Mouse (Mus musculus): Measurements from ENCODE around the gene Mlkl. TPM values are rescaled to one million over a fixed set of nuclear protein-coding genes. Genes with fewer than 3 reads are reported as not detected.
A peak's percentile ranks its signal among the peaks of the same experiment; 100 is the strongest.

The Mlkl gene
- polyA plus RNA-seq (2014; fragmentation: Nextera tagmentation; extraction: Ambion mirVana) = 0.76 and 1.7 TPM in 2 replicates

DNA sequence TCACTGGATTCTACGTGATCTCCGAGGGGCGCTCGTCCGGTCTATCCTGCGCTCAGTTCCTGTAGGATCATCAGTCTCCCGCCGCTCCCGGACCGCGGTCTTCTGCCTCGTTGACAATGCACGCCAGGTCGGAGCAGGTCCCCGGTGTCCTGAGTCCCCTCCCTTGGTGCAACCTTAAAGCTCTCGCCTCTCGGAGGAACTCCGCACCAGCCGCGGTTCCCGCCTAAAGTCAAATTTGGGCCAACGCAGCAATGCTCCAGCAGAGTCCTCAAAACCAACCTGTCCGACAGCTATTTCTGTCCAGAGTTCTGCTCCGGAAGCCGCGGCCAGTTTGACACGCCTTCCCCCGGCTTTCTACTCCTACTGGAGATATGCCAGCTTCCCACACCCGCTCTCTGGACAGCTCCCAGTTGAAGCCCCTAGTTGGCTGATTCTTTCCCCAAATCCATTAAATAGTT, at the start of gene Mlkl:
Gene Mlkl, minus strand, starts transcription at position 288 of the 458 bp plus-strand sequence.
- Histone ChIP-seq H3K27me3 (ENCODE audit: control insufficient read depth, insufficient read depth, low read length) (peaks cover 3% of the 10 kb centered on the region; the same call in 1 of the 2 replicates), H3K4me3 (ENCODE audit: low read length) (peak within 1 kb of the TSS; percentile 38), H3K27ac (ENCODE audit: low read depth, low read length) (no peak within 1 kb of the TSS), H3K36me3 (ENCODE audit: control insufficient read depth, insufficient read depth, low read length) (no peaks in the 10 kb centered on the region), H3K4me1 (ENCODE audit: control insufficient read depth, insufficient read depth, low read length) (0 out of 2 replicates have a peak, but pooled peaks cover 3% of the 10 kb centered on the region), H3K4me2 (replicated peaks; ENCODE audit: low read depth, low read length) (peak within 1 kb of the TSS; percentile 77), H3K9me3 (ENCODE audit: control insufficient read depth, low read length) (no peaks in the 10 kb centered on the region), H3K9ac (ENCODE audit: low read depth, low read length) (peak within 1 kb of the TSS; percentile 18)
- under 1% methylated on average over 29 of the region's 29 CpGs for WGBS
- peak; percentile 60 for ATAC-seq (ENCODE audit: low FRiP score, low TSS enrichment)

DNA sequence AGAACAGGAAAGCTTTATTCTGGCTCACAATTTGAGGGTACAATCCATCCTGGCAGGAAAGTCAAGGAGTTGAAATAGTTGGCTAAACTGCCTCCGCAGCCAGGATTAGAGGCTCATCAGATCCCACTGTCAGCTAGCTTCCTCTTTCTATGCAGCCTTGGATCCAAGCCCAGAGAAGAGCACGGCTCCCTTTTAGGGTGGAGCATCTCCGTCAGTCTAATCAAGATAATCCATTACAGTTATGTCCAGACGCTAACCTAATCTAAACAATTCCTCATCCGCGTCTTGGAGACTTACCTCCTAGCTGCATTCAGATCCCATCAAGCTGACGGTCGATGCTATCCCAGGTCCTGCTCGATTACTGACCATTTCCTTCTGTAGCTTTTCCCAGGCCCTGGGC, 47.9 kb upstream of the Mlkl start:
- no peaks in the 10 kb centered on the region for H3K36me3 ChIP-seq (ENCODE audit: control insufficient read depth, insufficient read depth, low read length)
- WGBS = 69% methylated on average over 9 of the region's 9 CpGs
- ATAC-seq (ENCODE audit: low FRiP score, low TSS enrichment) = no peak
- H3K27me3 ChIP-seq (ENCODE audit: control insufficient read depth, insufficient read depth, low read length) = peaks cover 3% of the 10 kb centered on the region; the same call in 1 of the 2 replicates
- no peak overlapping the region for H3K4me3 ChIP-seq (ENCODE audit: low read length)
- H3K4me2 ChIP-seq (replicated peaks; ENCODE audit: low read depth, low read length) = no peak overlapping the region
- H3K27ac ChIP-seq (ENCODE audit: low read depth, low read length) = no peak overlapping the region
- no peaks in the 10 kb centered on the region for H3K9me3 ChIP-seq (ENCODE audit: control insufficient read depth, low read length)
- no peaks in the 10 kb centered on the region for H3K4me1 ChIP-seq (ENCODE audit: control insufficient read depth, insufficient read depth, low read length)
- no peak overlapping the region for H3K9ac ChIP-seq (ENCODE audit: low read depth, low read length)

- H3K4me3 ChIP-seq (ENCODE audit: low read length) = no peak overlapping the region
- H3K9ac ChIP-seq (ENCODE audit: low read depth, low read length) = no peak overlapping the region
- H3K27ac ChIP-seq (ENCODE audit: low read depth, low read length) = no peak overlapping the region
- H3K36me3 ChIP-seq (ENCODE audit: control insufficient read depth, insufficient read depth, low read length) = no peaks in the 10 kb centered on the region
- ATAC-seq (ENCODE audit: low FRiP score, low TSS enrichment) = peak; percentile 64; the same call in 1 of the 2 replicates
- H3K27me3 ChIP-seq (ENCODE audit: control insufficient read depth, insufficient read depth, low read length) = no peaks in the 10 kb centered on the region
- no peaks in the 10 kb centered on the region for H3K9me3 ChIP-seq (ENCODE audit: control insufficient read depth, low read length)
- H3K4me1 ChIP-seq (ENCODE audit: control insufficient read depth, insufficient read depth, low read length) = no peaks in the 10 kb centered on the region
- H3K4me2 ChIP-seq (replicated peaks; ENCODE audit: low read depth, low read length) = 0 out of 2 replicates have a peak overlapping the region, but pooled peaks have one; percentile 5
- 24% methylated on average over 2 of the region's 2 CpGs for WGBS
Measured at GRCm38 (mm10) chr8:111384628-111385027, 46.7 kb upstream of the Mlkl start.

DNA sequence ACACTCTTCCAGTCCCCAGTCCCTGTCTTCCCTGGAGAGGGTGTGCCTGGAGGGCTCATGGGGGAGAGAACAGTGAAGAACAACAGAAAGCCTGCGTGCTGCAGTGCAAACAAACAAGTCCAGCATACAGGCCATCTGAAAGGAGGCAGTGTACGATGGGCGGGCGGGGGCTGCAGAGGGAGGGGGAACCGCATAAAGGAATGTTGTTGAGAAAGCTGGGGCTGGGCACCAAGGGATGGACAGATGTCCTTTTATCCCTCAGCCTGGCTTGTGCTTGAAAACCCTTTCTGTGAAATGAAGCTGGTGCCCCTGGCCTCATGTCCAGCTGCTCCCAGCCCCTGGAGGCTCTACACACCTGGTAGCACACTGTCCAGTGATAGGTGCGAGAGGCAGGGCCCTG, 37.2 kb upstream of the Mlkl start:
- Histone ChIP-seq H3K9ac (ENCODE audit: low read depth, low read length) (no peak overlapping the region), H3K27ac (ENCODE audit: low read depth, low read length) (no peak overlapping the region), H3K4me2 (replicated peaks; ENCODE audit: low read depth, low read length) (no peak overlapping the region), H3K27me3 (ENCODE audit: control insufficient read depth, insufficient read depth, low read length) (no peaks in the 10 kb centered on the region), H3K4me3 (ENCODE audit: low read length) (no peak overlapping the region), H3K4me1 (ENCODE audit: control insufficient read depth, insufficient read depth, low read length) (no peaks in the 10 kb centered on the region), H3K9me3 (ENCODE audit: control insufficient read depth, low read length) (no peaks in the 10 kb centered on the region), H3K36me3 (ENCODE audit: control insufficient read depth, insufficient read depth, low read length) (no peaks in the 10 kb centered on the region)
- ATAC-seq (ENCODE audit: low FRiP score, low TSS enrichment) = no peak
- 55% methylated on average over 6 of the region's 6 CpGs for WGBS

- no peak overlapping the region for H3K4me3 ChIP-seq (ENCODE audit: low read length)
Measured at GRCm38 (mm10) chr8:111369711-111370110, 31.7 kb upstream of the Mlkl start.

GRCm38 (mm10) chr8:111367350-111367749, 29.4 kb upstream of the Mlkl start:
- no peaks in the 10 kb centered on the region for H3K4me1 ChIP-seq (ENCODE audit: control insufficient read depth, insufficient read depth, low read length)
- no peaks in the 10 kb centered on the region for H3K9me3 ChIP-seq (ENCODE audit: control insufficient read depth, low read length)
- H3K27me3 ChIP-seq (ENCODE audit: control insufficient read depth, insufficient read depth, low read length) = no peaks in the 10 kb centered on the region
- ATAC-seq (ENCODE audit: low FRiP score, low TSS enrichment) = no peak
- H3K36me3 ChIP-seq (ENCODE audit: control insufficient read depth, insufficient read depth, low read length) = no peaks in the 10 kb centered on the region
- no peak overlapping the region for H3K9ac ChIP-seq (ENCODE audit: low read depth, low read length)
- H3K27ac ChIP-seq (ENCODE audit: low read depth, low read length) = no peak overlapping the region
- 71% methylated on average over 8 of the region's 8 CpGs for WGBS
- no peak overlapping the region for H3K4me3 ChIP-seq (ENCODE audit: low read length)
- peak overlapping the region; percentile 31 for H3K4me2 ChIP-seq (replicated peaks; ENCODE audit: low read depth, low read length)

More at GRCm38 (mm10) chr8:111369711-111370110, 31.7 kb upstream of the Mlkl start:
- Histone ChIP-seq H3K4me1 (ENCODE audit: control insufficient read depth, insufficient read depth, low read length) (no peaks in the 10 kb centered on the region), H3K4me2 (replicated peaks; ENCODE audit: low read depth, low read length) (no peak overlapping the region), H3K36me3 (ENCODE audit: control insufficient read depth, insufficient read depth, low read length) (no peaks in the 10 kb centered on the region), H3K9me3 (ENCODE audit: control insufficient read depth, low read length) (no peaks in the 10 kb centered on the region), H3K27me3 (ENCODE audit: control insufficient read depth, insufficient read depth, low read length) (no peaks in the 10 kb centered on the region), H3K27ac (ENCODE audit: low read depth, low read length) (no peak overlapping the region), H3K9ac (ENCODE audit: low read depth, low read length) (no peak overlapping the region)
- no peak for ATAC-seq (ENCODE audit: low FRiP score, low TSS enrichment)
- WGBS = 86% methylated on average over 9 of the region's 9 CpGs

GRCm38 (mm10) chr8:111366610-111367234, 28.7 kb upstream of the Mlkl start:
- H3K4me1 ChIP-seq (ENCODE audit: control insufficient read depth, insufficient read depth, low read length) = no peaks in the 10 kb centered on the region
- WGBS = 36% methylated on average over 14 of the region's 14 CpGs
- ATAC-seq (ENCODE audit: low FRiP score, low TSS enrichment) = no peak
- H3K9me3 ChIP-seq (ENCODE audit: control insufficient read depth, low read length) = no peaks in the 10 kb centered on the region
- no peak overlapping the region for H3K4me3 ChIP-seq (ENCODE audit: low read length)
- H3K4me2 ChIP-seq (replicated peaks; ENCODE audit: low read depth, low read length) = peak overlapping the region; percentile 31
- H3K9ac ChIP-seq (ENCODE audit: low read depth, low read length) = no peak overlapping the region
- no peaks in the 10 kb centered on the region for H3K27me3 ChIP-seq (ENCODE audit: control insufficient read depth, insufficient read depth, low read length)
- H3K36me3 ChIP-seq (ENCODE audit: control insufficient read depth, insufficient read depth, low read length) = no peaks in the 10 kb centered on the region
- H3K27ac ChIP-seq (ENCODE audit: low read depth, low read length) = no peak overlapping the region

- H3K9me3 ChIP-seq (ENCODE audit: control insufficient read depth, low read length) = no peaks in the 10 kb centered on the region
- no peak overlapping the region for H3K4me3 ChIP-seq (ENCODE audit: low read length)
- no peak overlapping the region for H3K4me2 ChIP-seq (replicated peaks; ENCODE audit: low read depth, low read length)
- WGBS = 82% methylated on average over 8 of the region's 8 CpGs
- no peaks in the 10 kb centered on the region; the same call in 1 of the 2 replicates for H3K4me1 ChIP-seq (ENCODE audit: control insufficient read depth, insufficient read depth, low read length)
- no peaks in the 10 kb centered on the region for H3K36me3 ChIP-seq (ENCODE audit: control insufficient read depth, insufficient read depth, low read length)
- no peak for ATAC-seq (ENCODE audit: low FRiP score, low TSS enrichment)
- no peak overlapping the region for H3K27ac ChIP-seq (ENCODE audit: low read depth, low read length)
- H3K27me3 ChIP-seq (ENCODE audit: control insufficient read depth, insufficient read depth, low read length) = no peaks in the 10 kb centered on the region
- no peak overlapping the region for H3K9ac ChIP-seq (ENCODE audit: low read depth, low read length)
Measured at GRCm38 (mm10) chr8:111363489-111363888, 25.5 kb upstream of the Mlkl start.

DNA sequence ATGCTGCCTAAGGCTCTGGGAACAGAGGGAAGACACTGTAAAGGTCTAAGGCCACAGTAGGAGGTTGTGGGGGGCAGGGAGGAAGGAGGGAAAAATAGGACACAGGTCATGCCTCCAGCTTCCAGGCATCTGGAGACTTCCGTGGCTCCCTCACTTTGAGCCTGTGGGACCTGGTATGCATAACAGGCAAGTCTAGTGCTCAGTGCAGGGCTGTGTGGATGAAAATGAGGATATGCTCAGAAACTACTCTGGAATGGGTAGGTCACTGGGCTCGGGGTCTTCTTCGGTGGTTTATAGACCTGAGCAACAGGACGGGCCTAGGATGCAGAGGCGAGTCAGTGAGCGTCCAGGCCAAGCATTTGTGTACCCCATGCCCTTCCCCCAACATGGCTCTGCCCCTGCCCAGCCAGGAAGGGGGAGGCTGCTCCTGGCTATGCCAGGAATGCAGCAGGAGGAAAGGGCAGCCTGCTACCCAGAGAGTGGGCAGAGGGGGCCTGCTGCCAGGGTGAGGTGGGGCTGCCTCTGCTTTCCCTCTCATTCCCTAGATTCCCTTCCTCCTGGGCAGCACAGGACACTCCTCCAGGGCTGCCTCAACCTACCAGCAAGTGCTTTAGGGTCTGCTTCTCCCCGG, 22.7 kb upstream of the Mlkl start:
- no peaks in the 10 kb centered on the region; the same call in 1 of the 2 replicates for H3K4me1 ChIP-seq (ENCODE audit: control insufficient read depth, insufficient read depth, low read length)
- no peaks in the 10 kb centered on the region for H3K36me3 ChIP-seq (ENCODE audit: control insufficient read depth, insufficient read depth, low read length)
- no peak for ATAC-seq (ENCODE audit: low FRiP score, low TSS enrichment)
- H3K27me3 ChIP-seq (ENCODE audit: control insufficient read depth, insufficient read depth, low read length) = no peaks in the 10 kb centered on the region
- WGBS = 66% methylated on average over 7 of the region's 7 CpGs
- no peak overlapping the region for H3K27ac ChIP-seq (ENCODE audit: low read depth, low read length)
- H3K4me3 ChIP-seq (ENCODE audit: low read length) = no peak overlapping the region
- no peak overlapping the region for H3K4me2 ChIP-seq (replicated peaks; ENCODE audit: low read depth, low read length)
- H3K9me3 ChIP-seq (ENCODE audit: control insufficient read depth, low read length) = no peaks in the 10 kb centered on the region
- H3K9ac ChIP-seq (ENCODE audit: low read depth, low read length) = no peak overlapping the region

Data from kidney, embryonic 14.5 days (tissue).